Mouse (Mus musculus): ENCODE data around the gene Gm3173. TPM values are rescaled to one million over a fixed set of nuclear protein-coding genes. Genes with fewer than 3 reads are reported as not detected.
"Not testable (repeated sequence)": the region's sequence is repeated elsewhere in the genome, so short reads cannot be mapped to it uniquely, and the experiment has no call there.

Gene Gm3173
- polyA plus RNA-seq (2012; fragmentation: generic; extraction: Trizol): not detected

DNA sequence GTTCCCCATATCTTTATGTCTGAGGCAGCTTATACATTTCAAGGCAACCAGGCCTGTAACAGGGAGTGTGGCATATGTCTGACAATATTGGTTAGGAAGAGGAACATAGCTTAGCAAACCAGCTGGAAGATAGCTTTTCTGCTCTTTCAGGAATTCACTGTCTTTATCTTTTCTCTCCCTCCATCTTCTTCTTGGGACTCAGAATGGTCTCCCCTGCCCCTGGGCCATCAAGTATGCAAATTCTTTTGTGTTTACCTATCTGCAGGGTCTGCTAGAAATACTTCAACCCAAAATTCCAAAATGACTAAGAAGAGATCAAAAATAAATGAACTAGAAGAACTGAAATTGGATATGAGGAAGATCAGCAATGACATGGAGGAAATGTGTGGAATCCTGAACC lies at the start of gene Gm3173:
Gene Gm3173 (plus strand): TSS at position 301 of the 400 bp plus-strand sequence.
- not testable (repeated sequence) for H3K27me3 ChIP-seq (ENCODE audit: control insufficient read depth, insufficient read depth, insufficient read length); H3K79me2 ChIP-seq (ENCODE audit: control insufficient read depth, insufficient read depth); H3K36me3 ChIP-seq (ENCODE audit: control insufficient read depth, insufficient read depth); H3ac ChIP-seq (ENCODE audit: control insufficient read depth, insufficient read length); H3K4me2 ChIP-seq (ENCODE audit: low read depth); H3K4me3 ChIP-seq

- not testable (repeated sequence) for H3K27me3 ChIP-seq (ENCODE audit: control insufficient read depth, insufficient read depth, insufficient read length); H3K36me3 ChIP-seq (ENCODE audit: control insufficient read depth, insufficient read depth); H3ac ChIP-seq (ENCODE audit: control insufficient read depth, insufficient read length); H3K4me2 ChIP-seq (ENCODE audit: low read depth); H3K4me3 ChIP-seq; H3K79me2 ChIP-seq (ENCODE audit: control insufficient read depth, insufficient read depth)
These were observed 45.2 kb upstream of the Gm3173 start for GRCm38 (mm10) chr14:4385606-4386005.

DNA sequence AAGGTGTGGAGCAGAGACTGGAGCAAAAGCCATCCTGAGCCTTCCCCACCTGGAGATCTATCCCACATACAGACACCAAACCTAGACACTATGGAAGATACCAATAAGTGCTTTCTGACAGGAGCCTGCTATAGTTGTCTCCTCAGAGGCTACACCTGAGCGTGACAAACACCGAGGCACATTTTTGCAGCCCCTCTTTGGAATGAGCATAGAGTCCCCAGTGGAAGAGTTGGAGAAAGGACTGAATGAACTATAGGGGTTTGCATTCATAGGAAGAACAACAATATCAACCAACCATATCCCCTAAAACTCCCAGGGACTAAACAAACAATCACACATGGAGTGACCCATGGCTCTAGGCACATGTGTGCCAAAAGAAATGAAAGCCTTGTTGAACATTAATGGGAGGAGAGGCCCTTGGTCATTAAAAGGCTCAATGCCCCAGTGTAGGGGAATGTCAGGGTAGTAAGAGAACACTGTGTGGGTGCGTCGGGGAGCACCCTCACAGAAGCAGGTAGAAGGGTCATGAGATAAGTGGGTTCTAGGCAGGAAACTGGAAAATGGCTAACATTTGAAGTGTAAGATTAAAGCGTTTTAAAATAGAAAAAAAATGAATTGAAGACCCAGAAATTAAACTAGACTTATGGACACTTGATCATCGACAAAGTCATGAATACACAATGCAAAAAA lies 37.8 kb upstream of the Gm3173 start:
- not testable (repeated sequence) for H3K4me3 ChIP-seq; H3ac ChIP-seq (ENCODE audit: control insufficient read depth, insufficient read length); H3K36me3 ChIP-seq (ENCODE audit: control insufficient read depth, insufficient read depth); H3K27me3 ChIP-seq (ENCODE audit: control insufficient read depth, insufficient read depth, insufficient read length); H3K79me2 ChIP-seq (ENCODE audit: control insufficient read depth, insufficient read depth); H3K4me2 ChIP-seq (ENCODE audit: low read depth)

GRCm38 (mm10) chr14:4397226-4397625 lies 33.6 kb upstream of the Gm3173 start, which contains the start of gene Gm3159:
Gene Gm3159 (plus strand): TSS chr14:4397526.
- not testable (repeated sequence) for H3K4me2 ChIP-seq (ENCODE audit: low read depth); H3K27me3 ChIP-seq (ENCODE audit: control insufficient read depth, insufficient read depth, insufficient read length); H3K4me3 ChIP-seq; H3K79me2 ChIP-seq (ENCODE audit: control insufficient read depth, insufficient read depth); H3ac ChIP-seq (ENCODE audit: control insufficient read depth, insufficient read length); H3K36me3 ChIP-seq (ENCODE audit: control insufficient read depth, insufficient read depth)

DNA sequence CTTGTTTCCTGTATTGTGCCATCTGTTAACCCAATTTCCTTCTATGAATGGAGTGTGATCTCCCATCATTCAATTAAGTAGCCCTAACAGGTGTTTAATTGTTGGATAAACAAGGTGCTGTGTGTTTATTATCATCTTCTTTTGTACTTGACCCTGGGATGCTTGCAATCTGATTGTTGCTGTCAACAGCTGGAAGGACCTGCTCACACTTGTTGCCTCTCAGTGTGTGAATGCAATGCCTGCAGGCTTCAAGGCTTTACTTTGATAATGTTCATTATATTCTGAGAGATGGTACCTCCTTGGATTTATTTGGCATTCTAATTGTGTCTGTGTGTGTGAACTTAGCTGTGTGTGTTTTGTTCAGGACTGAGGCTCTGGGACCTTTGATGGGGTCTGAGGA lies 32.2 kb upstream of the Gm3173 start:
- not testable (repeated sequence) for H3ac ChIP-seq (ENCODE audit: control insufficient read depth, insufficient read length); H3K36me3 ChIP-seq (ENCODE audit: control insufficient read depth, insufficient read depth); H3K79me2 ChIP-seq (ENCODE audit: control insufficient read depth, insufficient read depth); H3K4me2 ChIP-seq (ENCODE audit: low read depth); H3K4me3 ChIP-seq; H3K27me3 ChIP-seq (ENCODE audit: control insufficient read depth, insufficient read depth, insufficient read length)

GRCm38 (mm10) chr14:4400115-4400789 lies 30.5 kb upstream of the Gm3173 start:
- not testable (repeated sequence) for H3K4me3 ChIP-seq; H3K27me3 ChIP-seq (ENCODE audit: control insufficient read depth, insufficient read depth, insufficient read length); H3K36me3 ChIP-seq (ENCODE audit: control insufficient read depth, insufficient read depth); H3K79me2 ChIP-seq (ENCODE audit: control insufficient read depth, insufficient read depth); H3ac ChIP-seq (ENCODE audit: control insufficient read depth, insufficient read length); H3K4me2 ChIP-seq (ENCODE audit: low read depth)

- H3K4me2 ChIP-seq (ENCODE audit: low read depth); H3K79me2 ChIP-seq (ENCODE audit: control insufficient read depth, insufficient read depth); H3K27me3 ChIP-seq (ENCODE audit: control insufficient read depth, insufficient read depth, insufficient read length); H3ac ChIP-seq (ENCODE audit: control insufficient read depth, insufficient read length); H3K36me3 ChIP-seq (ENCODE audit: control insufficient read depth, insufficient read depth); H3K4me3 ChIP-seq: not testable (repeated sequence)
These were observed 29.5 kb upstream of the Gm3173 start for GRCm38 (mm10) chr14:4401245-4401644.

- H3K4me3 ChIP-seq; H3K36me3 ChIP-seq (ENCODE audit: control insufficient read depth, insufficient read depth): not testable (repeated sequence)
These were observed 27.0 kb upstream of the Gm3173 start for GRCm38 (mm10) chr14:4403840-4404239.

DNA sequence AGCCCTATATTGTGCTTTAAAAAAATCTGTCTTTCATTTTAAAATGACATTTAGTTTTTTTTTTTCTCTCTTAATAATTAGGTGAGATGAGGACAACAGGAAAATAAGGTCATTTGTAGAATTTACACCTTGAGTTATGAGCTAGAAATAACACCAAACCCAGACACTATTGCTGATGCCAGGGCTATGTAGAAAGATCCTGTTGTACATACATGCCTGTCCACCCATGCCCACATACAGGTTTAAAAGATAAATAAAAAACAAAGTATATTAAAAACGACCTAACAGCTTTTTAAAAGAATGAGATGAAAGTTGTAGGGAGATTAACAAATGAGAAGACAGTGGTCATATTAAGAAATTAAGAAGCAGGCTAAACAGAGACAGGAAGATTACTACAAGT lies 20.9 kb upstream of the Gm3173 start:
- H3ac ChIP-seq (ENCODE audit: control insufficient read depth, insufficient read length); H3K4me2 ChIP-seq (ENCODE audit: low read depth); H3K4me3 ChIP-seq; H3K27me3 ChIP-seq (ENCODE audit: control insufficient read depth, insufficient read depth, insufficient read length); H3K36me3 ChIP-seq (ENCODE audit: control insufficient read depth, insufficient read depth); H3K79me2 ChIP-seq (ENCODE audit: control insufficient read depth, insufficient read depth): not testable (repeated sequence)

More at GRCm38 (mm10) chr14:4403840-4404239, 27.0 kb upstream of the Gm3173 start:
- H3ac ChIP-seq (ENCODE audit: control insufficient read depth, insufficient read length); H3K27me3 ChIP-seq (ENCODE audit: control insufficient read depth, insufficient read depth, insufficient read length); H3K79me2 ChIP-seq (ENCODE audit: control insufficient read depth, insufficient read depth); H3K4me2 ChIP-seq (ENCODE audit: low read depth): not testable (repeated sequence)

DNA sequence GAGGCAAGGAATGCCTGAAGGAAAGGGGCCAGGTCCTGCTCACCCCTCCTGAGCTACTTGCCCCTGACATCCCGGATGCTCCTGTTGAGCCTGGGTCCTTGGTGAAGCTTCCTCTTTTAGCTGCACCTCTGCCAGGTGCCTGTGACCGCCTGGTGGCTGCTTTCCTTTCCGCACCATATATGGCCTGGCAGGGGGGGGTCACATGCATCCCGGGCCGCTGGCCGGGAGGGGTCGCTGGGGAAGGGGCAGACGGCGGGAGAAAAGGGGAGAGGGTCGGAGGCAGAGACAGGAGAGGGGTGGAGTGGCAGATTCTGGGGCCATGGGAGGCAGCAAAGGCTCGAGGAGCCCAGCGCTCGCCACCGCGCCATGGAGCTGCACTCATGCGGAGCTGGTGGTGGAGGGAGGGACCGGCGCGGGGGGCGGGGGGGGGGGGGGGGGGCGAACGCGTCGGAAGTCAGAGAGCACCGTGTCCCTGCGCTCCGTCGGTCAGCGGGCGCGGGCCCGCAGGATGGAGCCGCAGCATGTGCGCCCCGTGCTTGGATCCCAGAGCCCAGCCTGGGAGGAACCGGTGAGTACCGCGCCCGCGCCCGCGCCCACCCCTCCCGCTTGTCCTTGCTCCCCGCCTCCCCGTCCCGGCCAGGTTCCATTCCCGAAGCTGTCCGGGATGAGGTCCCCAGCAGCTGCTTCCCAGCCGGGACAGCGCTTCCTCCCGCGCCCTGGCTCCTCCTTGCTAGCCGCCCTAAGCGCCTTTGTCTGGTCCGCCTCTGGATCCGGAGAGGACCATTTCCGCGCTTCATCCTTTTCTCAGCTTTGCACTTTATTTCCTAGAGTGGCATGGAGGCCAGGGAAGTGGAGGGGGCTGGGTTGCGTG lies 15.6 kb upstream of the Gm3173 start, which contains the start of gene Gm3164:
Gene Gm3164 (plus strand): TSS at position 484 of the 871 bp plus-strand sequence.
- not testable (repeated sequence) for H3K27me3 ChIP-seq (ENCODE audit: control insufficient read depth, insufficient read depth, insufficient read length); H3K79me2 ChIP-seq (ENCODE audit: control insufficient read depth, insufficient read depth); H3K4me3 ChIP-seq

DNA sequence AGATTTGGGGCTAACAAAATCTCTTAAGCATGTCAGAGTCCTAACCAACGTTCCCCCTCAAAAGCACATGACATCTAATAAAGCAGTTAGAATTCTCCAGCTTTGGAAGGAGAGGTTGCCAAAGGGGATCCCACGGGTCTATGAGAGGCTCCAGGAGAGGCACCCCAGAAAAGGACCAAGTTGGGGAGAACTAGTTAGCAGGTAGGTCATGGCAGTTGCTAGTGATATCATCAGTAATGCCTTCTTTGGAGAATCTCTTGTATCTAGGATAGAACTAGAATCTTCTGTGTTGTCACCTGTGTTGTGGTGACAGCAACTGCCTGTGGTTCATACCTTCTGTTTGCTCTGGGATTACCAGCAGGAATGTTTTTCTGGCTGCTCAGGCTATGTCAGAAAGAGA lies 50.7 kb downstream of the Gm3173 start, which contains the start of gene Gm3182:
Gene Gm3182 (plus strand): TSS at position 301 of the 400 bp plus-strand sequence.
- H3K27me3 ChIP-seq (ENCODE audit: control insufficient read depth, insufficient read depth, insufficient read length); H3K4me2 ChIP-seq (ENCODE audit: low read depth); H3ac ChIP-seq (ENCODE audit: control insufficient read depth, insufficient read length); H3K36me3 ChIP-seq (ENCODE audit: control insufficient read depth, insufficient read depth); H3K4me3 ChIP-seq; H3K79me2 ChIP-seq (ENCODE audit: control insufficient read depth, insufficient read depth): not testable (repeated sequence)

More for the DNA sequence above, 15.6 kb upstream of the Gm3173 start, which contains the start of gene Gm3164:
- not testable (repeated sequence) for H3ac ChIP-seq (ENCODE audit: control insufficient read depth, insufficient read length); H3K36me3 ChIP-seq (ENCODE audit: control insufficient read depth, insufficient read depth); H3K4me2 ChIP-seq (ENCODE audit: low read depth)

GRCm38 (mm10) chr14:4499425-4499824 lies 68.6 kb downstream of the Gm3173 start:
- H3ac ChIP-seq (ENCODE audit: control insufficient read depth, insufficient read length); H3K4me3 ChIP-seq; H3K79me2 ChIP-seq (ENCODE audit: control insufficient read depth, insufficient read depth): not testable (repeated sequence)

More at GRCm38 (mm10) chr14:4499425-4499824, 68.6 kb downstream of the Gm3173 start:
- H3K4me2 ChIP-seq (ENCODE audit: low read depth); H3K36me3 ChIP-seq (ENCODE audit: control insufficient read depth, insufficient read depth); H3K27me3 ChIP-seq (ENCODE audit: control insufficient read depth, insufficient read depth, insufficient read length): not testable (repeated sequence)
